Mouse (Mus musculus) small intestine, adult 2 months (tissue): ENCODE measurements around the gene Tia1.

Experiments
- CTCF ChIP-seq: fragments of 200-500 bp; IDR thresholded peaks from 2 replicates; pipeline ENCODE4 v1.5.1; 2012; ENCODE audit warnings: low read depth, mild to moderate bottlenecking, control low read depth, inconsistent platforms, low read length, moderate library complexity, mixed read lengths; ENCODE audit not compliant: insufficient replicate concordance, insufficient read length; ENCODE audit errors: extremely low read depth
- POLR2A ChIP-seq: fragments of 200-500 bp; IDR thresholded peaks from 2 replicates; pipeline ENCODE4 v1.6.1; 2012; ENCODE audit warnings: low read depth, mild to moderate bottlenecking, control low read depth, inconsistent platforms, low read length, moderate library complexity

DNA sequence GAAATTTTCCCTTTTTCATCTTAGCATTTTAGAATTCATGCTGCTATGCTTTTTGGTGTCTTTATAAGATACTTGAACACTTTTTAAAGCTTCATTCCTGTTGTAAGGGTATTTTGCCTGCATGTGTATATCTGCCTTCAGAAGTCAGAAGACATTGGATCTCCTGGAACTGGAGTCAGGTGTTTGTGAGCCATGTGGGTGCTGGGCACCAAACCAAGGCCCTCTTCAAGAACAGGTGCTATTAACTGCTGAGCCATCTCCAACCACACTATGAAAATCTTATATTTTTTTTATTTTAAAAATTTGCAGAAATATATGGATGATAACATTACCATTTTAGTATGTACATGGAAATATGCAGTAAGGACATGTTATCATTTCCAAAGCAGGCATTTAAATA lies 2.3 kb downstream of the Tia1 start:
- no peak for TF ChIP-seq POLR2A
- TF ChIP-seq CTCF = no peak
